Mouse (Mus musculus) kidney, adult 2 months (tissue): ENCODE data around the gene Aldh8a1.

Experiments
- CTCF ChIP-seq: fragments of 200-500 bp; conservative IDR thresholded peaks from 2 replicates; pipeline ENCODE4 v1.5.1; 2011; ENCODE audit warnings: low read depth, mild to moderate bottlenecking, control low read depth, low read length, moderate library complexity, mixed read lengths; ENCODE audit not compliant: insufficient read depth, insufficient read length
- POLR2A ChIP-seq: fragments of 200-500 bp; IDR thresholded peaks from one replicate; pipeline ENCODE4 v1.6.1; 2011; ENCODE audit warnings: low read depth, low read length, control low read depth

GRCm38 (mm10) chr10:21351766-21352165 lies 25.3 kb upstream of the Aldh8a1 start:
- TF ChIP-seq CTCF (no peak), POLR2A (no peak)
